Mouse (Mus musculus) lung, embryonic 14.5 days (tissue): ENCODE data around the gene Parg. TPM values are rescaled to one million over a fixed set of nuclear protein-coding genes. Genes with fewer than 3 reads are reported as not detected.

ENCODE experiments used
- ATAC-seq: fragments of 200-750 bp; cut with Nextera tagmentation; 2 replicates; pipeline ENCODE4 v1.8.0; 2017; ENCODE audit warnings: mild to moderate bottlenecking, moderate TSS enrichment, moderate library complexity; ENCODE audit not compliant: insufficient read depth
- DNase-seq: peaks from one replicate; pipeline ENCODE4 v3.0.0-alpha.2; 2015
- H3K27ac ChIP-seq: fragments of 300-500 bp; sonication (generic); 2 replicates; pipeline ENCODE4 v1.5.1; 2014; ENCODE audit warnings: low read depth, mild to moderate bottlenecking, moderate library complexity
- H3K27me3 ChIP-seq: fragments of 300-500 bp; sonication (generic); 2 replicates; pipeline ENCODE4 v1.6.1; 2014; ENCODE audit warnings: low read length, control low read depth; ENCODE audit not compliant: insufficient read depth
- H3K36me3 ChIP-seq: fragments of 300-500 bp; sonication (generic); 2 replicates; pipeline ENCODE4 v1.6.1; 2014; ENCODE audit warnings: control low read depth; ENCODE audit not compliant: insufficient read depth
- H3K4me1 ChIP-seq: fragments of 300-500 bp; sonication (generic); 2 replicates; pipeline ENCODE4 v1.6.1; 2014; ENCODE audit warnings: antibody characterized with exemption, control low read depth; ENCODE audit not compliant: insufficient read depth
- H3K4me2 ChIP-seq: fragments of 300-500 bp; sonication (generic); 2 replicates; pipeline ENCODE4 v1.6.1; 2014; ENCODE audit warnings: mild to moderate bottlenecking
- H3K4me3 ChIP-seq: fragments of 300-500 bp; sonication (generic); 2 replicates; pipeline ENCODE4 v1.5.1; 2014; ENCODE audit warnings: low read depth, low read length
- H3K9ac ChIP-seq: fragments of 300-500 bp; sonication (generic); 2 replicates; pipeline ENCODE4 v1.6.1; 2014
- H3K9me3 ChIP-seq: fragments of 300-500 bp; sonication (generic); 2 replicates; pipeline ENCODE4 v1.6.1; 2016; ENCODE audit warnings: low read depth, low read length, control low read depth
- CTCF ChIP-seq: IDR thresholded peaks from 2 replicates; pipeline ENCODE4 v1.5.1; 2016; ENCODE audit warnings: antibody characterized with exemption, low read depth
- WGBS: fragments of 180-500 bp; shearing (Covaris S2); extraction: QIAGEN DNeasy Blood & Tissue Kit; methylation state at CpG from one replicate; pipeline ENCODE4 v1.1.7; 2014; 5-methylcytosine and 5-hydroxymethylcytosine counted together
- polyA plus RNA-seq: library from polyadenylated mRNA; unstranded; fragments of >200 nt; fragmentation: Nextera tagmentation; extraction: Ambion mirVana; gene quantifications from 2 replicates; pipeline ENCODE4 v1.2.1, GENCODE M21; 2014

Gene Parg
- polyA plus RNA-seq, 1 experiment from 2014 or later: 53.4 TPM

GRCm38 (mm10) chr14:32317822-32318221, 116.1 kb downstream of the Parg start:
- no peak for TF ChIP-seq CTCF
- no peaks in the 10 kb centered on the region for H3K9me3 ChIP-seq
- DNase-seq: no peak

DNA sequence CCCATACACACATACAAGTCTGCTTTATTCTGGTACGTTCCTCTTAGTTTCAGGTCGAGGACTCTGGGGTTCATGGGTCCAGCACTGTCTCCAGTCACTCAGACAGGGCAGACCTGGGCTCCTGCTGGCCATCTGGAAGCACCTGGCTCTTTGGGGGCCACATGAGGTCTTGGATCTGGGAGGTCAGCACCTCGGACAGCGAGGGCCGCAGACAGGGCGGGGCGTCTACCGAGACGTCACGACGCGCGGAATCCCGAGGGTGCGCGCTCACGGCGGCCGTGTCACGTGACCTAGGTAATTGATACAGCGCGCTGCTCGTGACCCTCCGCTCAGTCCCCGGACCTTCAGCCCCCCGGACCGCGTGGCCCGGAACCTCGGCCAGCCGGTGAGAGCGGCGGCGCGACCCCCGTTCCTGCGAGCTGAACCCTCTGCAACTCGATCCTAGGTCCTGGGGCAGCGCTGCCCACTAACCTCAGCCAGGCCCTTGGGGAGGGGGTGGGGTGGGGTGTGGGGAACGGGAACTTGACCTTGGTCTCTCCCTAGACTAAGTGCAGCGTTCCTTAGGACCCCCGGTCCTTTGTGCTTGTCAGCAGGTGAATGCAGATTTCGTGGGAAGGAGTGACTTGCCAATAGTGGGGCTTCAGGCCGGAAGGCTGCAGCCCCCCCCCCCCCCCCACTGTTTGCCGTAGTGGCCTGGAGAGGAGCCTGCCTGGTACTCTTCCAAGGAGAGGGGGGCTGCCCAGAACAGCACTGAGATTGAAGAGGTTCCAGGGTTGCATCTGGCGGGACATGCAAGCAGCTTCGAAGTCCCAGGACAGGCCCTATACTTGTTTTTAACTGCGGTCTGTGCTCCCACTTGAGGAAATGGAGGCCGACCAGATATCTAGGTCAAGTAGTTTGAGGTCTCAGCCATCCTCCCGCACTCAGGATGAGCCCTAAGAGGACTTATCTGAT, 120.3 kb downstream of the Parg start, which contains the start of gene Ogdhl:
Gene Ogdhl (plus strand): TSS at position 288 of the 954 bp plus-strand sequence.
- peak within 1 kb of the TSS; percentile 70 for H3K4me3 ChIP-seq
- H3K27ac ChIP-seq: no peak within 1 kb of the TSS
- DNase-seq (peak; percentile 94), ATAC-seq (peak; percentile 91)
- peak within 1 kb of the TSS; percentile 79 for H3K4me2 ChIP-seq
- no peaks in the 10 kb centered on the region for H3K4me1 ChIP-seq
- peak within 1 kb of the TSS; percentile 60 for H3K9ac ChIP-seq
- no peaks in the 10 kb centered on the region for H3K36me3 ChIP-seq
- no peaks in the 10 kb centered on the region for H3K27me3 ChIP-seq
- H3K9me3 ChIP-seq: no peaks in the 10 kb centered on the region
- TF ChIP-seq CTCF: no peak
- 3% methylated on average over 50 of the region's 50 CpGs for WGBS

More at GRCm38 (mm10) chr14:32317822-32318221, 116.1 kb downstream of the Parg start:
- no peaks in the 10 kb centered on the region for H3K27me3 ChIP-seq
- H3K4me2 ChIP-seq: no peak overlapping the region
- no peak for ATAC-seq
- WGBS: 11% methylated on average over 4 of the region's 4 CpGs
- no peak overlapping the region for H3K9ac ChIP-seq
- no peaks in the 10 kb centered on the region for H3K4me1 ChIP-seq
- no peak overlapping the region for H3K27ac ChIP-seq
- no peak overlapping the region for H3K4me3 ChIP-seq
- no peaks in the 10 kb centered on the region for H3K36me3 ChIP-seq

- no peak overlapping the region for H3K9ac ChIP-seq
- H3K9me3 ChIP-seq: no peaks in the 10 kb centered on the region
- H3K4me1 ChIP-seq: no peaks in the 10 kb centered on the region
- H3K4me2 ChIP-seq: no peak overlapping the region
- no peaks in the 10 kb centered on the region for H3K36me3 ChIP-seq
- WGBS: 87% methylated on average over 5 of the region's 5 CpGs
- DNase-seq (no peak), ATAC-seq (no peak)
- no peaks in the 10 kb centered on the region for H3K27me3 ChIP-seq
- H3K4me3 ChIP-seq: no peak overlapping the region
- TF ChIP-seq CTCF: no peak
- H3K27ac ChIP-seq: no peak overlapping the region
Measured at GRCm38 (mm10) chr14:32323221-32323620, 121.5 kb downstream of the Parg start.

DNA sequence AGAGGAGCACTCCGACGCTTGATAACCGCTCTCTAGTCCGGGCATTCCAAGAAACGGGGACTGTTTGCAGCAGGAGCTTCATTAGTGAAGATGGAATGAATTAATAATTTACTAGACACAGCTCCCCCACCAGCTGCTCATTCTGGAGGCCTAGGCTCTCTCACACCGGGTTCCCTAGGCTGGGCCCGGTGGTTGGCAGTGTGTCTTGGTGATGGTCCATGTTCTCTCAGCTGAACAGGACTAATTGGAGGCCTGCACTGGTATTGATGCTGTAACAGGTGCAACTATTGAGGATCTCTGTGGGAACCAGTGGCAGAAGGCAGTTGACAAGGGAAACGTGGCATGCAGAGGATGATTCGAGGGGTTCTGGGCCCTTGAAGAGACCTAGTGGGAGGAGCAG, 125.6 kb downstream of the Parg start:
- ATAC-seq (no peak), DNase-seq (no peak)
- Histone ChIP-seq H3K4me3 (no peak overlapping the region), H3K36me3 (no peaks in the 10 kb centered on the region), H3K27ac (no peak overlapping the region), H3K27me3 (no peaks in the 10 kb centered on the region), H3K9ac (no peak overlapping the region), H3K4me2 (no peak overlapping the region), H3K9me3 (no peaks in the 10 kb centered on the region), H3K4me1 (no peaks in the 10 kb centered on the region)
- no peak for TF ChIP-seq CTCF
- WGBS: 81% methylated on average over 9 of the region's 9 CpGs

DNA sequence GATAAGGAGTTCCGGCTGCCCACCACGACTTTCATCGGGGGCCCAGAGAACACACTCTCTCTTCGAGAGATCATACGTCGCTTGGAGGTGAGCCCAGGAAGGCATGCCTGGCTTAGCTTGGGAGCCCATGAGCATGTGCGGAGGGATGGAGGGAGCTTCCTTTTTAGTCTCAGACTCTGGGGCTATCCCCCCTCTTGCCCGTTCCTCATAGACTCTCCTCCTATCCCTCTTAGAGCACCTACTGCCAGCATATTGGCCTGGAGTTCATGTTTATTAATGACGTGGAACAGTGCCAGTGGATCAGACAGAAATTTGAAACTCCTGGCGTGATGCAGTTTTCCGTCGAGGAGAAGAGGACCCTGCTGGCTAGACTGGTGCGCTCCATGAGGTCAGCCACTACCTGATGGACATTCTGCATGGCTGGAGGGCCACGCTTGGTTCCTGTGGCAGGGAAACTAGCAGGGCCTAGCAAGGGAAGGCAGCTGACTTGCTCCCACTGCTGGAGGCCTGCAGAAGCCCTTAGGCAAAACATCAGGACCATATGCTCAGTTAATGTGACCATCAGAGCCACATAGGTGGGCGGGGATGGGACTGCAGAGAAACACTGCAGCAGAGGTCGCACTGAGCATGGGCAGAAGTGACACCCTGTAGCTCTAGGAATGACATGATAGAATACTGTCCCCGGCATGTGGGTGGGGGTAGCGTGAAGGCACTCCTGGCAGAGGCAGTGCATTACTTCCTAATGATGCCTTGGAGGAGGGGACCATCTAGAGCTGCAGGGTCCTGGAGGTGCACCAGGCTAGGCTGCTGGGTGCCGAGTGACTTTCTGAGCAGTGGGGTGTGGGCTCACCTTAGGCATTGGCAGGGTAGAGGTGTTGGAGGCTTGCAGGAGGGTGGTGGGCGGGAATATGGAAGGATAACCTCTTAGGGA, 131.0 kb downstream of the Parg start:
- no peaks in the 10 kb centered on the region for H3K9me3 ChIP-seq
- no peak for TF ChIP-seq CTCF
- no peaks in the 10 kb centered on the region for H3K27me3 ChIP-seq
- no peak overlapping the region for H3K9ac ChIP-seq
- no peaks in the 10 kb centered on the region for H3K4me1 ChIP-seq
- no peak for ATAC-seq
- WGBS: 78% methylated on average over 20 of the region's 20 CpGs
- H3K36me3 ChIP-seq: peaks cover 8% of the 10 kb centered on the region; the same call in 1 of the 2 replicates
- no peak for DNase-seq
- no peak overlapping the region for H3K4me2 ChIP-seq
- H3K4me3 ChIP-seq: no peak overlapping the region
- no peak overlapping the region for H3K27ac ChIP-seq

GRCm38 (mm10) chr14:32336021-32336420, 134.3 kb downstream of the Parg start:
- no peaks in the 10 kb centered on the region for H3K4me1 ChIP-seq
- no peak overlapping the region for H3K27ac ChIP-seq
- H3K9ac ChIP-seq: no peak overlapping the region
- no peak overlapping the region for H3K4me3 ChIP-seq
- peaks cover 12% of the 10 kb centered on the region; the same call in 1 of the 2 replicates for H3K36me3 ChIP-seq
- 80% methylated on average over 6 of the region's 6 CpGs for WGBS
- no peaks in the 10 kb centered on the region for H3K9me3 ChIP-seq
- no peak for ATAC-seq
- no peak overlapping the region for H3K4me2 ChIP-seq
- no peak for DNase-seq
- no peaks in the 10 kb centered on the region for H3K27me3 ChIP-seq
- no peak for TF ChIP-seq CTCF
